Mouse (Mus musculus) CH12.LX (cell line): ENCODE results near the gene Tead1. TPM values are rescaled to one million over a fixed set of nuclear protein-coding genes. Genes with fewer than 3 reads are reported as not detected.

Experiments used
- DNase-seq: peaks from one replicate; pipeline ENCODE4 v3.0.0-alpha.2; 2013; ENCODE audit errors: extremely low read depth
- H3K27ac ChIP-seq: 2 replicates; pipeline ENCODE4 v1.5.1; 2012; ENCODE audit warnings: low read depth, mild to moderate bottlenecking, control low read depth, moderate library complexity; ENCODE audit not compliant: insufficient read depth
- H3K27me3 ChIP-seq: replicated peaks from 2 replicates; pipeline ENCODE3; 2012; ENCODE audit warnings: inconsistent platforms
- H3K36me3 ChIP-seq, 2 experiments: replicated peaks in 1 of 2; 2 replicates each; pipeline versions ENCODE3 to v1.6.1; 2012; ENCODE audit warnings: inconsistent platforms in 1 of 2, low read length in 1 of 2, mild to moderate bottlenecking in 1 of 2, mixed read lengths in 1 of 2, moderate library complexity in 1 of 2; ENCODE audit not compliant: control insufficient read depth in 1 of 2, insufficient read depth in 1 of 2
- H3K4me1 ChIP-seq, 2 experiments: 2 replicates each; pipeline ENCODE4 v1.6.1; 2012; ENCODE audit warnings: inconsistent platforms in 1 of 2, moderate library complexity in 1 of 2; ENCODE audit not compliant: insufficient read depth in 2 of 2, control insufficient read depth in 1 of 2
- H3K4me2 ChIP-seq: 2 replicates; pipeline ENCODE4 v1.6.1; 2012; ENCODE audit warnings: low read depth, mild to moderate bottlenecking, control low read depth; ENCODE audit not compliant: poor library complexity, insufficient read depth, severe bottlenecking
- H3K4me3 ChIP-seq, 3 experiments: fragments of 150-350 bp in 1 of 3; sonication (generic) in 1 of 3; replicated peaks in 1 of 3; 2 replicates each; pipeline versions ENCODE3 to v1.5.1; 2011 to 2012; ENCODE audit warnings: low read depth in 2 of 3, low read length in 2 of 3, mild to moderate bottlenecking in 2 of 3, moderate library complexity in 2 of 3, control low read depth in 1 of 3, improper control_type of control experiment in 1 of 3, inconsistent platforms in 1 of 3, mixed read lengths in 1 of 3; ENCODE audit not compliant: poor library complexity in 1 of 3
- H3K79me2 ChIP-seq: replicated peaks from 2 replicates; pipeline ENCODE4 v1.6.1; 2012; ENCODE audit warnings: mild to moderate bottlenecking, moderate library complexity; ENCODE audit not compliant: control insufficient read depth, poor library complexity, insufficient read depth, severe bottlenecking; ENCODE audit errors: extremely low read depth
- H3K9ac ChIP-seq: 2 replicates; pipeline ENCODE4 v1.6.1; 2012; ENCODE audit warnings: low read depth, mild to moderate bottlenecking, control low read depth, moderate library complexity; ENCODE audit not compliant: insufficient read depth
- H3K9me3 ChIP-seq: replicated peaks from 2 replicates; pipeline ENCODE3; 2012; ENCODE audit warnings: low read length, inconsistent platforms, mixed read lengths
- BHLHE40 ChIP-seq: IDR thresholded peaks from 2 replicates; pipeline ENCODE4 v1.6.1; 2011; ENCODE audit warnings: mild to moderate bottlenecking, low read depth, low read length, improper control_type of control experiment
- CHD1 ChIP-seq: IDR thresholded peaks from 2 replicates; pipeline ENCODE4 v1.6.1; 2012; ENCODE audit warnings: low read depth, low read length, improper control_type of control experiment, inconsistent platforms
- CHD2 ChIP-seq: IDR thresholded peaks from 2 replicates; pipeline ENCODE4 v1.6.1; 2011; ENCODE audit warnings: low read length, improper control_type of control experiment
- E2F4 ChIP-seq: IDR thresholded peaks from 2 replicates; pipeline ENCODE4 v1.6.1; 2011; ENCODE audit warnings: low read depth, low read length, improper control_type of control experiment; ENCODE audit not compliant: insufficient replicate concordance
- ELF1 ChIP-seq: IDR thresholded peaks from 2 replicates; pipeline ENCODE4 v1.6.1; 2014; ENCODE audit warnings: low read depth, mild to moderate bottlenecking, inconsistent platforms, low read length, improper control_type of control experiment
- EP300 ChIP-seq: IDR thresholded peaks from 2 replicates; pipeline ENCODE4 v1.6.1; 2011; ENCODE audit warnings: low read length, improper control_type of control experiment
- GABPA ChIP-seq: IDR thresholded peaks from 2 replicates; pipeline ENCODE4 v1.6.1; 2012; ENCODE audit warnings: low read depth, low read length, improper control_type of control experiment, inconsistent platforms; ENCODE audit not compliant: insufficient replicate concordance
- HCFC1 ChIP-seq: IDR thresholded peaks from 2 replicates; pipeline ENCODE4 v1.6.1; 2012; ENCODE audit warnings: low read depth, mild to moderate bottlenecking, inconsistent platforms, low read length, improper control_type of control experiment
- IRF4 ChIP-seq: IDR thresholded peaks from 2 replicates; pipeline ENCODE4 v1.6.1; 2014; ENCODE audit warnings: low read depth, mild to moderate bottlenecking, inconsistent platforms, low read length, improper control_type of control experiment
- JUN ChIP-seq: IDR thresholded peaks from 2 replicates; pipeline ENCODE4 v1.6.1; 2011; ENCODE audit warnings: low read depth, mild to moderate bottlenecking, low read length, improper control_type of control experiment, moderate library complexity; ENCODE audit not compliant: insufficient read depth
- KAT2A ChIP-seq: IDR thresholded peaks from 2 replicates; pipeline ENCODE4 v1.6.1; 2012; ENCODE audit warnings: low read length, improper control_type of control experiment, inconsistent platforms; ENCODE audit not compliant: insufficient replicate concordance
- MAX ChIP-seq: IDR thresholded peaks from 2 replicates; pipeline ENCODE4 v1.6.1; 2011; ENCODE audit warnings: low read length, improper control_type of control experiment
- MAZ ChIP-seq: IDR thresholded peaks from 2 replicates; pipeline ENCODE4 v1.6.1; 2012; ENCODE audit warnings: low read depth, mild to moderate bottlenecking, inconsistent platforms, low read length, improper control_type of control experiment, moderate library complexity
- MEF2A ChIP-seq: IDR thresholded peaks from 2 replicates; pipeline ENCODE4 v1.6.1; 2014; ENCODE audit warnings: low read depth, mild to moderate bottlenecking, inconsistent platforms, low read length, improper control_type of control experiment, borderline replicate concordance
- MYC ChIP-seq: IDR thresholded peaks from 2 replicates; pipeline ENCODE4 v1.6.1; 2011; ENCODE audit warnings: low read depth, mild to moderate bottlenecking, improper control_type of control experiment, low read length
- NELFE ChIP-seq: IDR thresholded peaks from 2 replicates; pipeline ENCODE4 v1.6.1; 2011; ENCODE audit warnings: low read depth, low read length, improper control_type of control experiment
- POLR2A ChIP-seq: IDR thresholded peaks from 2 replicates; pipeline ENCODE4 v1.6.1; 2011; ENCODE audit warnings: low read depth, mild to moderate bottlenecking, improper control_type of control experiment, low read length
- RAD21 ChIP-seq: IDR thresholded peaks from 2 replicates; pipeline ENCODE4 v1.6.1; 2011; ENCODE audit warnings: low read depth, mild to moderate bottlenecking, low read length, improper control_type of control experiment, moderate library complexity
- SIN3A ChIP-seq: IDR thresholded peaks from 2 replicates; pipeline ENCODE4 v1.6.1; 2012; ENCODE audit warnings: low read length, improper control_type of control experiment, inconsistent platforms
- SMC3 ChIP-seq: IDR thresholded peaks from 2 replicates; pipeline ENCODE4 v1.6.1; 2011; ENCODE audit warnings: low read depth, low read length, improper control_type of control experiment
- TBP ChIP-seq: conservative IDR thresholded peaks from 2 replicates; pipeline ENCODE4 v1.6.1; 2011; ENCODE audit warnings: low read depth, low read length, improper control_type of control experiment
- TCF12 ChIP-seq: IDR thresholded peaks from 2 replicates; pipeline ENCODE4 v1.6.1; 2014; ENCODE audit warnings: low read depth, mild to moderate bottlenecking, inconsistent platforms, low read length, improper control_type of control experiment
- UBTF ChIP-seq: IDR thresholded peaks from 2 replicates; pipeline ENCODE4 v1.6.1; 2012; ENCODE audit warnings: low read depth, mild to moderate bottlenecking, inconsistent platforms, low read length, improper control_type of control experiment, moderate library complexity
- USF1 ChIP-seq: IDR thresholded peaks from 2 replicates; pipeline ENCODE4 v1.6.1; 2014; ENCODE audit warnings: low read depth, mild to moderate bottlenecking, inconsistent platforms, low read length, improper control_type of control experiment
- ZKSCAN1 ChIP-seq: IDR thresholded peaks from 2 replicates; pipeline ENCODE4 v1.6.1; 2012; ENCODE audit warnings: low read depth, inconsistent platforms, low read length, improper control_type of control experiment, borderline replicate concordance
- ZMIZ1 ChIP-seq: IDR thresholded peaks from 2 replicates; pipeline ENCODE4 v1.6.1; 2012; ENCODE audit warnings: low read depth, mild to moderate bottlenecking, inconsistent platforms, low read length, improper control_type of control experiment
- ZNF384 ChIP-seq: IDR thresholded peaks from 2 replicates; pipeline ENCODE4 v1.6.1; 2012; ENCODE audit warnings: low read depth, low read length, improper control_type of control experiment, inconsistent platforms
- dilution Hi-C: fragments of 300-500 bp; cut with MboI; formaldehyde crosslinking; loops from 2 replicates; pipeline ENCODE4 v1.14.3; 2020; ENCODE audit warnings: low sequenced_read_pairs; ENCODE audit not compliant: extremely low pct_unique_long_range_greater_than_20kb, extremely low pct_ligation_motif_present
- in situ Hi-C: fragments of 300-500 bp; cut with MboI; formaldehyde crosslinking; loops from 3 replicates; pipeline ENCODE4 v1.14.3; 2019; ENCODE audit warnings: low sequenced_read_pairs, low pct_ligation_motif_present, low pct_unique_long_range_greater_than_20kb, mixed read lengths
- polyA plus RNA-seq: library from polyadenylated mRNA; unstranded; fragments of >175 nt; gene quantifications from 2 replicates; pipeline ENCODE4 v1.2.1, GENCODE M21; 2012; ENCODE audit warnings: low read depth; ENCODE audit not compliant: insufficient read length
- total RNA-seq, 2 experiments: library from RNA; depleted of rRNA; stranded (reverse); fragments of 300-350 nt in 1 of 2; fragments of >200 nt in 1 of 2; gene quantifications; 2 replicates each; pipeline ENCODE4 v1.2.3; 2012 to 2014

Gene Tead1
- total and polyA plus RNA-seq, 3 experiments, result not detected

DNA sequence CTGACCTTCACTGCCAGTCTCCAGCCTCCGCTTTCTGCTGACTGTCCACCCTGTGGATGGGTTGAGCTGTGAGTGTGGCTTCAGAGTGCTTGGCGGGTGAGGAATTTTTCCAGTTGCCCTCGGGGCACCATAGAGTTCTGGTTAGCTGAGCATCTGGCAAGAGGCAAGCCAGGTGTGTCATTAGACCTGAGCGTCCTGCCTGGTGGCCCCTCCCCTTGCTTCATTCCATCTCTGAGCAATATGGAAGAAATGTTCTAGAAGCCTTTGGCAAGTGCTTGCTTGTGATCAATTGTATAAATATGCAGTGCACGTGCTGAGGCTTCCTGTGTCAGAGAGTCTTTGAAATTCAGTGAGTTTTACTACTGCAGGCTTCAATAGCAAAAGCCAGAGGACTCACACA is 21.0 kb downstream of the Tead1 start:
- in situ Hi-C loops (no loop called here), dilution Hi-C loops (no loop called here)
- no peaks in the 10 kb centered on the region for H3K9me3 ChIP-seq
- H3K4me1 ChIP-seq, result peaks cover 0 to 11% of the 10 kb centered on the region in 2 experiments; a peak in 2 of 4 replicates
- H3K27me3 ChIP-seq, result no peaks in the 10 kb centered on the region
- H3K4me3 ChIP-seq, result no peak overlapping the region
- no peak overlapping the region for H3K27ac ChIP-seq
- no peak overlapping the region for H3K9ac ChIP-seq
- H3K4me2 ChIP-seq, result no peak overlapping the region
- TF ChIP-seq UBTF, result no peak
- TF ChIP-seq ZMIZ1, result no peak
- TF ChIP-seq BHLHE40, result no peak
- no peak for TF ChIP-seq TBP
- no peak for TF ChIP-seq NELFE
- no peak for TF ChIP-seq ELF1
- no peak for TF ChIP-seq GABPA
- no peak for TF ChIP-seq EP300
- no peak for TF ChIP-seq JUN
- TF ChIP-seq MEF2A, result no peak
- TF ChIP-seq IRF4, result no peak
- TF ChIP-seq USF1, result no peak
- no peak for TF ChIP-seq SIN3A
- no peak for TF ChIP-seq ZNF384
- H3K79me2 ChIP-seq, result no peaks in the 10 kb centered on the region
- no peaks in the 10 kb centered on the region for H3K36me3 ChIP-seq
- no peak for DNase-seq

DNA sequence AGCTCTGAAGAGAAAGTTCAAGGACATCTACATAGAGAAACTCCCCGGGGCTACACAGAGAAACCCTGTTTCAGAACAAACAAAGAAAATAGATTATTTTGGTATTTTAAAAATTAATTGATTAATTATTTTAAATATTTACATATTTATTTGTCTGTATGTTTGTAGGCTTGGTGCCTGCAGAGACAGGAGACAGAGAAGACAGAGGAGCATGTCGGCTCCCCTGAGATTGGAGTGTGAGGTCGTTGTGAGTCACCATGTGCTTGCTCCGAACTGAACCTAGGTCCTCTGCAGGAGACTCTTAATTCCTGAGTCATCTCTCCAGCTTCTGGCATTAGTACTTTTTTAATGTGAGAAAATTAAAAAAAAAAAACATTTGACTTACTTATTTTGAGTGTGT is 24.2 kb downstream of the Tead1 start:
- no peak for TF ChIP-seq RAD21
- TF ChIP-seq MYC, result no peak
- no peak for TF ChIP-seq POLR2A
- no peak for TF ChIP-seq GABPA
- TF ChIP-seq E2F4, result no peak
- TF ChIP-seq SMC3, result no peak
- no peak for TF ChIP-seq EP300
- TF ChIP-seq ZKSCAN1, result no peak
- no peak for TF ChIP-seq CHD2
- TF ChIP-seq MAZ, result no peak
- no peak for TF ChIP-seq KAT2A
- TF ChIP-seq TCF12, result no peak
- TF ChIP-seq HCFC1, result no peak
- TF ChIP-seq CHD1, result no peak
- no peak for TF ChIP-seq JUN
- no peak for TF ChIP-seq BHLHE40
- TF ChIP-seq UBTF, result no peak
- TF ChIP-seq MEF2A, result no peak
- no peak for TF ChIP-seq MAX
- TF ChIP-seq, all 38 proteins: peak for 0
- H3K27me3 ChIP-seq, result no peaks in the 10 kb centered on the region
- no peaks in the 10 kb centered on the region for H3K79me2 ChIP-seq
- H3K4me3 ChIP-seq, result no peak overlapping the region
- no peak overlapping the region for H3K9ac ChIP-seq
- H3K27ac ChIP-seq, result no peak overlapping the region
- dilution Hi-C loops, result no loop called here
- H3K9me3 ChIP-seq, result no peaks in the 10 kb centered on the region
- no peak for DNase-seq
- H3K4me2 ChIP-seq, result no peak overlapping the region
- in situ Hi-C loops, result no loop called here
- no peaks in the 10 kb centered on the region for H3K36me3 ChIP-seq
- peaks cover 0 to 10% of the 10 kb centered on the region in 2 experiments; a peak in 3 of 4 replicates for H3K4me1 ChIP-seq
